Mouse (Mus musculus) lung, adult 2 months (tissue): ENCODE data around the gene Sec14l4.

Experiments used
- CTCF ChIP-seq: fragments of 200-500 bp; IDR thresholded peaks from 2 replicates; pipeline ENCODE4 v1.5.1; 2011; ENCODE audit warnings: mild to moderate bottlenecking, low read length, control low read depth; ENCODE audit not compliant: insufficient read depth
- POLR2A ChIP-seq: fragments of 200-500 bp; IDR thresholded peaks from 2 replicates; pipeline ENCODE4 v1.6.1; 2011; ENCODE audit warnings: low read depth, mild to moderate bottlenecking, control low read depth, low read length, borderline replicate concordance; ENCODE audit errors: extremely low read depth

GRCm38 (mm10) chr11:4023321-4023720 is 7.9 kb upstream of the Sec14l4 start:
- TF ChIP-seq CTCF (no peak), POLR2A (no peak)
